Mouse (Mus musculus) C2C12 (cell line): ENCODE measurements around the gene Klri1. TPM values are rescaled to one million over a fixed set of nuclear protein-coding genes. Genes with fewer than 3 reads are reported as not detected.

ENCODE experiments used
- H3K27me3 ChIP-seq: one replicate; pipeline ENCODE4 v1.6.1; 2011; ENCODE audit not compliant: control insufficient read depth, insufficient read depth, insufficient read length
- H3K36me3 ChIP-seq: one replicate; pipeline ENCODE4 v1.6.1; 2011; ENCODE audit not compliant: control insufficient read depth, insufficient read depth
- H3K4me3 ChIP-seq: one replicate; pipeline ENCODE4 v1.5.1; 2011; ENCODE audit warnings: mild to moderate bottlenecking, control low read depth; ENCODE audit not compliant: poor library complexity, insufficient read depth, severe bottlenecking
- H3K79me2 ChIP-seq: one replicate; pipeline ENCODE4 v1.6.1; 2011; ENCODE audit not compliant: control insufficient read depth, insufficient read depth
- H3K79me3 ChIP-seq: one replicate; pipeline ENCODE4 v1.6.1; 2011; ENCODE audit warnings: low read depth, control low read depth
- H3ac ChIP-seq: one replicate; pipeline ENCODE3; 2011; ENCODE audit warnings: low read depth; ENCODE audit not compliant: control insufficient read depth, insufficient read length
- CEBPB ChIP-seq: IDR thresholded peaks from one replicate; pipeline ENCODE4 v1.6.1; 2011; ENCODE audit warnings: low read depth, mild to moderate bottlenecking, control low read depth, moderate library complexity
- CTCF ChIP-seq: IDR thresholded peaks from one replicate; pipeline ENCODE4 v1.5.1; 2011; ENCODE audit not compliant: control insufficient read depth, insufficient read depth, insufficient read length
- FOSL1 ChIP-seq: IDR thresholded peaks from one replicate; pipeline ENCODE4 v1.8.0; 2011; ENCODE audit warnings: mild to moderate bottlenecking, low read length; ENCODE audit not compliant: poor library complexity, insufficient read depth, severe bottlenecking
- MAX ChIP-seq: IDR thresholded peaks from one replicate; pipeline ENCODE4 v1.6.1; 2011; ENCODE audit warnings: mild to moderate bottlenecking, control low read depth
- MYOD1 ChIP-seq: IDR thresholded peaks from one replicate; pipeline ENCODE4 v1.6.1; 2011; ENCODE audit warnings: low read depth; ENCODE audit not compliant: control insufficient read depth, insufficient read length
- MYOG ChIP-seq: IDR thresholded peaks from one replicate; pipeline ENCODE4 v1.6.1; 2011; ENCODE audit not compliant: control insufficient read depth, insufficient read length; ENCODE audit errors: extremely low read depth
- USF1 ChIP-seq: IDR thresholded peaks from one replicate; pipeline ENCODE4 v1.6.1; 2011; ENCODE audit warnings: low read depth, mild to moderate bottlenecking, control low read depth, moderate library complexity
- long read RNA-seq, 2 experiments: library from polyadenylated mRNA; unstranded; transcript quantifications; one replicate each; pipeline ENCODE4 v2.0.0; 2019 to 2020
- polyA plus RNA-seq: library from polyadenylated mRNA; unstranded; fragments of >200 nt; fragmentation: generic; extraction: Trizol; gene quantifications from one replicate; pipeline ENCODE4 v1.2.1, GENCODE M21; 2012; ENCODE audit warnings: missing spikeins

The Klri1 gene
- not detected for polyA plus RNA-seq
- long read RNA-seq, experiment 1 = 0 reads
- long read RNA-seq, experiment 2 = 0 reads

- TF ChIP-seq MYOG (no peak), MAX (no peak), FOSL1 (no peak), USF1 (no peak), MYOD1 (no peak), CTCF (no peak), CEBPB (no peak)
- Histone ChIP-seq H3K36me3 (no peaks in the 10 kb centered on the region), H3K79me3 (no peaks in the 10 kb centered on the region), H3K79me2 (no peaks in the 10 kb centered on the region), H3K27me3 (no peaks in the 10 kb centered on the region), H3ac (no peak within 1 kb of the TSS), H3K4me3 (no peak within 1 kb of the TSS)
These were observed at the start of gene Klri1 for GRCm38 (mm10) chr6:129717032-129717431. Gene Klri1, minus strand, starts transcription at chr6:129717132.

DNA sequence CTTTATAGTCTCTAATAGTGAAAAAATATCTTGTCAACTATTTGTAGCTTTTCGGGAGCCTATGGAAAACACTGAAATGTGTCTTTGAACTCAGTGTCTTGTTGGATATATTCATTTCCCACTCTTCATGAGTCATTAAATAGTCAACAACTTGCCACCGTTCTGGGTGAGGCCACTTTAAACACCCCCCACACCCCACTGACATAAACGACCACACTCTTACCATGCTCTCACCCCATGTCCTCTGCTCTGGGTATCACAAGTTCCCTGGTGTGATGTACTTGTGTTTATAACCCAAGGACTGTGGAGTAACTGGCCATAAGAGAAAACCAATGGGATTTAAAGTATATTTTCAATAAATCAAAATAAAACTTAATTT lies 30.7 kb upstream of the Klri1 start:
- no peaks in the 10 kb centered on the region for H3K36me3 ChIP-seq
- no peaks in the 10 kb centered on the region for H3K79me2 ChIP-seq
- H3K4me3 ChIP-seq = no peak overlapping the region
- H3K27me3 ChIP-seq = no peaks in the 10 kb centered on the region
- no peak overlapping the region for H3ac ChIP-seq
- TF ChIP-seq MYOD1 (no peak), MYOG (no peak), FOSL1 (no peak), MAX (no peak), CEBPB (no peak), CTCF (no peak), USF1 (no peak)
- H3K79me3 ChIP-seq = no peaks in the 10 kb centered on the region

DNA sequence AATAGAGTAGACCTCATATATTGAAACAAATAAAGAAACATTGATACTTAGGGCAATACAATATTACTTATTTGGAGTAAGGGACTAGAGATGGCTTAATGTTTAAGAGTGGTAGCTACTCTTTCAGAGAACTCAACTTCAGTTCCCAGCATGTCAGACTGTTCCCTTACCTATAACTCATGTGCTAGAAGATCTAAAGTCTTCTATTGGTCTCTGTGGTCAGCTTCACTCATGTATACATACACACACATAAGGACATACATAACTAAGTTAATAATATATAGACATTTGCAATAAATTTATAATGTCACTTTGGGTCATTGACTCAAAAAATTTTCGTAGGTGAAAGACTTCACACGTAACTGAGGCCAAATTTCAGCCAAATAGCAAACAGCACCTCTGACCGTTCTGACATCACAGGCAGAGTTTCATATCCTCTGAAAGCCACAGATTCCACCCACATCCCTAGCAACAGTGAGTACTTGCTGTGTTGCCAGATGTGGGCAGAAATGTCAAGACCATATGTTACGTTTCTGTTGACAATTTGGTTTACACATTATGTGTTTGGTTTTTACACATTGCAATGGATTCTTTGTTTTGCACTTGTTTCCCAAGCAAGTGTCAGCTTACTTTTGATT lies 30.2 kb upstream of the Klri1 start:
- Histone ChIP-seq H3K36me3 (no peaks in the 10 kb centered on the region), H3K79me3 (no peaks in the 10 kb centered on the region), H3K4me3 (no peak overlapping the region), H3K27me3 (no peaks in the 10 kb centered on the region), H3K79me2 (no peaks in the 10 kb centered on the region), H3ac (no peak overlapping the region)
- TF ChIP-seq USF1 (no peak), MYOG (no peak), MAX (no peak), FOSL1 (no peak), CTCF (no peak), CEBPB (no peak), MYOD1 (no peak)

DNA sequence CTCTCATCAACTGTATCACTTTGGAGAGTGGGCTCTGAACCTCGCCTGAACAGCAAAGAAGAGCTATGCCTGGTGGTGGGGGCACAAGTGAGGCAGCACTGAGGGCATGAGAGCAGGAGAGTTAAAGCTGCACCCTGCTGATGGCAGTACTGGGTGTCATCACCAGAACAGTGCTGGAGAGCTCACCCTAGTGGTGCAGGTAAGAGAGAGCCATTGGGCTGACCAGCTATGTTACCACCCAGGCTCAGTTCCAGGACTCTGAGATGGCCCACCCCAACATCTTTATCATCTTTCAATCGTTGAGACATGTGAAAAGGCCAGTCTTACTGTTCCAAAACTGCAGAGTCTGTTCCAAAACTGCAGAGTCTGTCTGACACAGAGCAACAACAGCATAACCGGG lies 29.2 kb upstream of the Klri1 start:
- no peak for TF ChIP-seq CEBPB
- TF ChIP-seq MAX = no peak
- no peak for TF ChIP-seq MYOD1
- TF ChIP-seq USF1 = no peak
- TF ChIP-seq FOSL1 = no peak
- no peak for TF ChIP-seq CTCF
- no peak for TF ChIP-seq MYOG
- no peak overlapping the region for H3K4me3 ChIP-seq
- no peaks in the 10 kb centered on the region for H3K36me3 ChIP-seq
- H3K79me3 ChIP-seq = no peaks in the 10 kb centered on the region
- no peak overlapping the region for H3ac ChIP-seq
- H3K79me2 ChIP-seq = no peaks in the 10 kb centered on the region
- no peaks in the 10 kb centered on the region for H3K27me3 ChIP-seq

DNA sequence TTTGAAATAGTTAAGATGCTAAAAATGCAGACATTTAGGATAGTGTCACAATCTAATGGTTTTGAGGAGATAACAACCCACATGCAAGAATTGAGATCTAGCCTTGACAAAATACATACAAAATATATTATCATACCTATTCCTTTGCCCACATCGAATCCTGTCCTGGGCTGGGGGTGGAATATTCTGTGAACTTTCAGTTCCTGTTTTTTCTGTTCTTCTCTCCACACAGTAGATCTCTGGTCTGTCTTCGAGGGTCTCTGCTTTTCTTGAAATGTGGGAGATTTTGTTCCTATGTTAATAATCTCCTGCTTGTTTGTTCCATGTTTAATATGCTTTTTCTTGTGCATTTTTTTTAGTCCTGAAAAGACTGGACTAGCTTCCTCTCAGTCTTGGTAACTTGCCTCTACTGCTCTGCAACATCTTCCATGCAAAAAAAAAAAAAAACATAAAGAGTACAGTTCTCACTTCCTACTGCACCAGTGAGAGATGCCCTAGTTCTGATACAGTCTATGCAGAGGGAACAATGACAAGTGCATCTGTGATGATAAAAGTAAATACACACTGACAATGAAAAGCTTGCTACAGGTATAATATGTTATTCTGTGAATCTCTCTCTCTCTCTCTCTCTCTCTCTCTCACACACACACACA lies 23.3 kb upstream of the Klri1 start, which contains the start of gene Klri2:
Klri2 (minus strand) TSS at position 416 of the 653 bp plus-strand sequence.
- TF ChIP-seq USF1 (no peak), MAX (no peak), CTCF (no peak), MYOG (no peak), FOSL1 (no peak), MYOD1 (no peak), CEBPB (no peak)
- Histone ChIP-seq H3K27me3 (no peaks in the 10 kb centered on the region), H3K79me3 (no peaks in the 10 kb centered on the region), H3ac (no peak within 1 kb of the TSS), H3K79me2 (no peaks in the 10 kb centered on the region), H3K4me3 (no peak within 1 kb of the TSS), H3K36me3 (no peaks in the 10 kb centered on the region)

DNA sequence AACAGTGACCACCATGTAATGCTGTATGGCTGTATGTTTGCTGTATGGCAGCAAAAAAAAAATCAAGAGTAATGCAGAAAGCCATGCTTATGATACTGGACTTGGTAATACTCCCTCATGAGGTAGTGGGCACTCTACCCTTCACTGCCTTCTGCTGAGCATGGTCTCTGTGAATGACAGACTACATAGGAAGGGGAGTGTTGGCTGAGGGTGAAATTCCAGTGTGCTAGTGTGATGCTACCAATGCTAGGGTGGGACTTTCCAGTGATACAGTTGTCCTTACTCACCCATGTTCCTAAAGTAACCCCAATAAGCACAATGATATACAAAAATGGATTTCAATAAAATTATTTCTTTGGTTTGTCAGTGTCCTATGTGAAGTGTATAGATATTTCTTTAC lies 19.5 kb upstream of the Klri1 start:
- Histone ChIP-seq H3K36me3 (no peaks in the 10 kb centered on the region), H3K79me3 (no peaks in the 10 kb centered on the region), H3K4me3 (no peak overlapping the region), H3K27me3 (no peaks in the 10 kb centered on the region), H3ac (no peak overlapping the region), H3K79me2 (no peaks in the 10 kb centered on the region)
- TF ChIP-seq MYOG (no peak), USF1 (no peak), CTCF (no peak), MYOD1 (no peak), MAX (no peak), FOSL1 (no peak), CEBPB (no peak)
